Mouse (Mus musculus) CH12.LX (cell line): ENCODE data around the gene Pcdh7.

Experiments
- BHLHE40 ChIP-seq: IDR thresholded peaks from 2 replicates; pipeline ENCODE4 v1.6.1; 2011; ENCODE audit warnings: mild to moderate bottlenecking, low read depth, low read length, improper control_type of control experiment
- CHD2 ChIP-seq: IDR thresholded peaks from 2 replicates; pipeline ENCODE4 v1.6.1; 2011; ENCODE audit warnings: low read length, improper control_type of control experiment
- MAFK ChIP-seq: IDR thresholded peaks from 2 replicates; pipeline ENCODE4 v1.6.1; 2011; ENCODE audit warnings: low read length, improper control_type of control experiment; ENCODE audit not compliant: insufficient replicate concordance
- MAZ ChIP-seq: IDR thresholded peaks from 2 replicates; pipeline ENCODE4 v1.6.1; 2012; ENCODE audit warnings: low read depth, mild to moderate bottlenecking, inconsistent platforms, low read length, improper control_type of control experiment, moderate library complexity
- NRF1 ChIP-seq: IDR thresholded peaks from 2 replicates; pipeline ENCODE4 v1.6.1; 2014; ENCODE audit warnings: low read depth, mild to moderate bottlenecking, inconsistent platforms, low read length, improper control_type of control experiment, moderate library complexity
- POLR2AphosphoS2 ChIP-seq: IDR thresholded peaks from 2 replicates; pipeline ENCODE4 v1.6.1; 2011; ENCODE audit warnings: low read depth, low read length, improper control_type of control experiment
- SIN3A ChIP-seq: IDR thresholded peaks from 2 replicates; pipeline ENCODE4 v1.6.1; 2012; ENCODE audit warnings: low read length, improper control_type of control experiment, inconsistent platforms
- TBP ChIP-seq: conservative IDR thresholded peaks from 2 replicates; pipeline ENCODE4 v1.6.1; 2011; ENCODE audit warnings: low read depth, low read length, improper control_type of control experiment
- ZC3H11A ChIP-seq: IDR thresholded peaks from 2 replicates; pipeline ENCODE4 v1.6.1; 2012; ENCODE audit warnings: low read depth, mild to moderate bottlenecking, inconsistent platforms, low read length, improper control_type of control experiment
- ZNF384 ChIP-seq: IDR thresholded peaks from 2 replicates; pipeline ENCODE4 v1.6.1; 2012; ENCODE audit warnings: low read depth, low read length, improper control_type of control experiment, inconsistent platforms

GRCm38 (mm10) chr5:58044216-58044615 lies 326.4 kb downstream of the Pcdh7 start:
- TF ChIP-seq MAFK, result no peak
- TF ChIP-seq CHD2, result no peak
- TF ChIP-seq NRF1, result no peak
- no peak for TF ChIP-seq SIN3A
- TF ChIP-seq TBP, result no peak
- TF ChIP-seq ZC3H11A, result no peak
- no peak for TF ChIP-seq ZNF384
- TF ChIP-seq BHLHE40, result no peak
- TF ChIP-seq POLR2AphosphoS2, result no peak
- TF ChIP-seq MAZ, result no peak
